Mouse (Mus musculus) c-Kit-positive CD71-negative TER-119-negative erythroid progenitor cells, embryonic 14.5 days (primary cell): ENCODE results near the gene Polr2b.

Experiments
- DNase-seq: peaks from one replicate; pipeline ENCODE4 v3.0.0-alpha.2; 2013; ENCODE audit warnings: low read depth

The Polr2b gene

GRCm38 (mm10) chr5:77387414-77387704 lies 77.4 kb downstream of the Polr2b start:
- no peak for DNase-seq

- no peak for DNase-seq
Measured at GRCm38 (mm10) chr5:77388359-77388758, 78.4 kb downstream of the Polr2b start.

- no peak for DNase-seq
Measured at GRCm38 (mm10) chr5:77390272-77390671, 80.3 kb downstream of the Polr2b start.

GRCm38 (mm10) chr5:77393094-77393619 lies 83.2 kb downstream of the Polr2b start:
- DNase-seq = no peak

- no peak for DNase-seq
Measured at GRCm38 (mm10) chr5:77393990-77394618, 84.2 kb downstream of the Polr2b start.

GRCm38 (mm10) chr5:77398285-77399057 lies 88.5 kb downstream of the Polr2b start:
- no peak for DNase-seq
